Mouse (Mus musculus) adipocyte (in vitro differentiated cells): ENCODE results near the gene Espn.
A peak's percentile ranks its signal among the peaks of the same experiment; 100 is the strongest.

ENCODE experiments used
- DNase-seq: peaks from one replicate; pipeline ENCODE4 v3.0.0-alpha.2; 2016; ENCODE audit warnings: low spot score

The Espn gene

DNA sequence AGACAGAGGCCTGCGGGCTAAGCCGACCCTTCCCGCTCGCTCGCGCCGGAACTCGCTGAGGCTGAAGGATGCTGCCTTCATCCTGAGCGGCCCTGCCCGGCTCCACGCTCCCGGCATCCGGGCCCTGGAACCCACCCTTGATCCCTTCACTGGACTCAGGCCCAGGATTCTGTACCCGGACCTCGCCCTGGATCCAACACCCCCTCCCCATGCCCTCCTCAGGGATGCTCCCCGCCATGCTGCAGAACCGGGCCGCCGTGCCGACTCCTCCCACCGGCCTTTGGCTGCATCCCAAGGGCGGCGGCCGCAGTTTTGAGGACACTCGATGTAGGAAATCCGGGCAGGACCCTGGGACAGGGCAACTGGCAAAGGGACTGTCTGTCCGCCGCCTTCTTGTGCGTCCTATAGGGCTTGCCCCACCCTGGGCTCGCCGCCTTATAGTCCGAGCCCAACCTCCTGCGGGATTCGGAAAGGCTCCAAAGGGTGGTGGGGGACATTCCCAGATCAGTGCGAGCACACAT, 26.2 kb upstream of the Espn start:
- DNase-seq: no peak

DNA sequence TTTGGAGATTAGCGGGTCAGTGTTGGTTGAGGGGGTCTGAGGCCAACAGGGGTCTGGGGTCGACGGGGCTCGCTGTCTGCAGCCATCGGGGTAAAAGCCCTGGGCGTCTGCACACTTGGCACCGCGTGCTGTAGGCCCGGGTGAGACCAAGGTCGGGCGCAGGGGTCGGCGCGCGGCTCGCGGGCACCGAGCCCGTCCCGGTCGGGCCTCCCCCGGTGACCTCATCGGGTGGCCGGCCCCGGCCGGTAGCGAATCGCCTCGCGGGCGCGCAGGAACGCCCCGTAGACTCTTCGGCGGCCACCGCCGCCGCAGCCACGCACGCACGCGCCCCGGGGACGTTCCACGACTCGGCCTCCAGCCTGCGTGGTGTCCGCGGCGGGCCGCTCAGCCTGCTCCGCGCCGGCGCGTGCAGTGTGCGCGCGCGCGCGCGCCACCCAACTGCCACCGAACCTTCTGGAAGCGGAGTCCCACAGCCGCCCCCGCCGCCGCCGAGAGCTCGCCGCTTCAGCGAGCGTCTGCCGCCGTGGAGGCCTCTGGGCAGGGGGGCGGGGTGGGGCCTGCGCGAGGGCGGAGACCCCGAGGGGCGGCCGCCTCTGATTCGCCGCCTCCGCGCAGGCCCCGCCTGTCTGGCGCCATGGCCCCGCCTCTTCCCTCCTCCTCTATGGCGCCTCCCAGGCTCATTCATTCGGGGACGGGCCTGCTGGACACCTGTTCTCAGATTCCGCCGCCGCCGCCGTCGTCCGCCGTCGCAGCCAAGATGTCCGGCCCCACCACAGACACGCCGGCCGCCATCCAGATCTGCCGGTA, 25.6 kb upstream of the Espn start, which contains the start of gene Acot7:
TSS of gene Acot7 (plus strand) at position 598 of the 807 bp plus-strand sequence.
- peak; percentile 84 for DNase-seq

DNA sequence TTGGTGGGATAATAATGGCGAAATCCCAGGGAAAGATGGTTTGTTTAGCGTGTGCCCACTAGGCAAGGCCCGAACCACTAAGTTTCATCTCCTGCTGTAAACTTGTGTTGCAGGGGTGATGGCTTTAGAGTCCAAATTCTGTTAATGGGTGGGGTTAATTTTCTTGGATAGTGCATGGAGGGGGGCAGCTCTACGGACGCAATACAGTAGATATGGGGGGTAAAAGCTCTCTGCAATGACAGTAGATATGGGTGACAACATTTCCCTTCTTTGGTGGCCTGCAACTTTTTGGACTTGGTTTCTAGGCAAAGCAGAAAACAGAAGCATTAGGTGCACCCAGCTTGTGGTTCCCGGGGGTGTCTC, 25.0 kb upstream of the Espn start:
- DNase-seq: no peak

DNA sequence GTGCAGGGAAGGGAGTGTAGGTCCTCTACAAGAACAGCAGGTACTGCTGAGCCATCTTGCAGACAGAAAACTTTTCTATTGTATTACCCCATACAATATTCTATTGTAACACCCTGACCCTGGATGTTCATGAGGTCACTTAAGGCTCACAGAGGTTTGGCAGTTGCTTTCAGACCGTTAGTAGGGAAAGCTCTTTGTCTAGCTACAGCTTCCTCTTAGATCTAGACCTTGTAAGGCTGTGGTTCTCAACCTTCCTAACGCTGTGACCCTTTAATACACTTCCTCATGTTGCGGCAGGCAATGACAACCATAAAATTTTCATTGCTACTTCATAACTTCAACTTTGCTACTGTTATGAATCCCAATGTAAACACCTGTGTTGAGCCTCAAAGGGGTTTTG, 24.5 kb upstream of the Espn start:
- DNase-seq: no peak

DNA sequence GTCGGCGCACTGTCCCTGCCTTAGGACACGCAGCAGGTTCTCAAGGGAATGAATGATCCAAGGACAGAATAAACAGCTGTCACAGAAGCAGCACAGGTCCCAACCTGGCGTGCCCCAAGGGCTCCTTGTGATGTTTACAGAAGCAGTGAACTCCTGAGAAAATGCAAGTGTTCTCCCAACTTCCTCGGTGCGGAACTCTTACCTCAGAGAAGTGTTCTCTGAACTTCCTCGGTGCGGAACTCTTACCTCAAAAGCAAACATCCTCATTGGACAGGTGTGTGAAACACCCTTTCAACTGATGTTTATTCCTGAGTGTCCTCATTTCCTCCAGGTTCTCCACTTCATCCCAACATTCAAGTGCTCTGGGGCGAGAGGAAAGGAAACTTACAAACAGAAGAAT, 21.8 kb upstream of the Espn start:
- DNase-seq: no peak

DNA sequence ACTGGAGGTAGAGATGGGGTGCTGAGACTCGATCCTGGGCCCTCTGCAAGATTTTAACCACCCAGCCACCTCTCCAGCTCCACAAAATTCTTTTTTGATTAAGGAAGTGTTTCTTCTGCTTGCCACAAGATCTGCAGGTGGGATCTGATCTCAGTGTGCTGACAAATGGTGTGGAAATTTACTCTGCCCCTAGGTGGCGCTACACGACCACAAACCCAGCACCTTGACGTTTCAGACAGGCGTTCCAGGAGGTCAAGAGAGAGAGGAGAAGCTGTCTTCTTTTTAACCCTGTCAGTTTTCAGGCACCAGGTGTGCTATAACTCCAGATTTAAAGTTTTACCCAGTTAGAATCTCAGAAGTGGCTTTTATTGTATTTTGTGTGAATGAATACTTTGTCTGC, 20.9 kb upstream of the Espn start:
- peak; percentile 78 for DNase-seq

DNA sequence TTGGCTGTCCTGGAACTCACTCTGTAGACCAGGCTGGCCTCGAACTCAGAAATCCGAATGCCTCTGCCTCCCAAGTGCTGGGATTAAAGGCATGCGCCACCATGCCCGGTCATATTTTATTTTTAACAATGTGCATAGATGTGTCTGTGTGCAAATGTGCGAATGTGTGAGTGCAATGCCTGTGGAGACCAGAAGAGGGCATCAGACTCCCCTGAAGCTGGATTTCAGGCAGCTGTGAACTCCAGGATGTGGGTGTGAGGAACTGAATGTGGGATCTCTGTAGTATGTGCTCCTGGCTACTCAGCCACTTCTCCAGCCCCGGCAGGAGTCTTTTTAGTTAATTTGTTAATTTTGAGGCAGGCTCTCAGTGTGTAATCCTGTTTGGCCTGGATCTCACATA, 19.4 kb upstream of the Espn start:
- DNase-seq: no peak

DNA sequence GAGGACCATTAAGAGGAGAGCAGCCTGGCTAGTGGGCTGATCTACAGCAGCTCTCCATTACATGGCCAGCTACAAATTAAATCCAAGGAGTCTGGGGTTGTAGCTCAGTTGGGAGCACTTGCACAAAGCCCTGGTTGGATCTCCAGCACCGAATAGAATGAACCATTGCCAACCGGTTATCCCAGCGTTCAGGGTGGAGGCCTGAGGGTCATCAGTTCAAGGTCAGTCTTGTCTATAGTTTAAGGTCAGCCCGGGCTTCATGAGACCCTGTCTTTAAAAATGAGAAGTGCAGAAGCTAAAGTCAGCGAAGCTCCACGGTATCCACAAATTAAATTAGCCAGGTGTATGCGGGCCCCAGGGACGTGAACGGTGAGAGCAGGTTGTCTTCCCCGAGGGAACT, 18.1 kb upstream of the Espn start:
- no peak for DNase-seq

DNA sequence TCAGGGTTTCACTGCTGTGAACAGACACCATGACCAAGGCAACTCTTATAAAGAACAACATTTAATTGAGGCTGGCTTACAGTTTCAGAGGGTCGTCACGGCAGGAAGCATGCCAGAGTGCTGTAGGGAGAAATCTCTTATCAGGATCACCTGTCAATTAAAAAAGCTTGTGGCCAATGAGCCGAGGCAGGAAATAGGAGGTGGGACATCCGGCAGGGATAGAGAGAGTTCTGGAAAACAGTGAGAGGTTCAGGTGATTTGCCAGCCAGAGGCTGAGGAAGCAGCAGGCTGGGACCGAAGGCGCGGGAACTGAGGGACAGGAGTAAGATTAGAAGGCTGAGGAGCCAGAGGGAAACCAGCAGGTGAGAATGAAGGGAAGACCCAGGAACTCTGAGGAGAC, 16.9 kb upstream of the Espn start:
- no peak for DNase-seq

DNA sequence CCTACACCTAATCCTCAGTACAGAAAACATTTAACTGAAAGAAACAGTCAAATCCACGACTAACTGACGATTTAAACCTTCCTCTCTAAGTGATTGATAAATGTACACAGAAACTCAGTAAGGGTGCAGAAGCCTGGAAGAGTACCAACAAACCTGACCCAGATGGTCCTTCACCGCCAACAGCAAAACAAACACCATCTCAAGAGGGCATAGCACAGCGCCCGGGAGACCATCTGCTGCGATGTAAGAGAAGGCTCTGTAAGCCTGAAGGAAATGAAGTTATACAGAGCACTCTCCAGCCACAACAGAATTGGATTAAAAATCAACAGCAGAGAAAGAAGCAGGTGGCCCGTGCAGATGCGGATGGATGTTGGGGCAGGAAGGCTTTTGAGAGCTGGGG, 15.9 kb upstream of the Espn start:
- DNase-seq: no peak

DNA sequence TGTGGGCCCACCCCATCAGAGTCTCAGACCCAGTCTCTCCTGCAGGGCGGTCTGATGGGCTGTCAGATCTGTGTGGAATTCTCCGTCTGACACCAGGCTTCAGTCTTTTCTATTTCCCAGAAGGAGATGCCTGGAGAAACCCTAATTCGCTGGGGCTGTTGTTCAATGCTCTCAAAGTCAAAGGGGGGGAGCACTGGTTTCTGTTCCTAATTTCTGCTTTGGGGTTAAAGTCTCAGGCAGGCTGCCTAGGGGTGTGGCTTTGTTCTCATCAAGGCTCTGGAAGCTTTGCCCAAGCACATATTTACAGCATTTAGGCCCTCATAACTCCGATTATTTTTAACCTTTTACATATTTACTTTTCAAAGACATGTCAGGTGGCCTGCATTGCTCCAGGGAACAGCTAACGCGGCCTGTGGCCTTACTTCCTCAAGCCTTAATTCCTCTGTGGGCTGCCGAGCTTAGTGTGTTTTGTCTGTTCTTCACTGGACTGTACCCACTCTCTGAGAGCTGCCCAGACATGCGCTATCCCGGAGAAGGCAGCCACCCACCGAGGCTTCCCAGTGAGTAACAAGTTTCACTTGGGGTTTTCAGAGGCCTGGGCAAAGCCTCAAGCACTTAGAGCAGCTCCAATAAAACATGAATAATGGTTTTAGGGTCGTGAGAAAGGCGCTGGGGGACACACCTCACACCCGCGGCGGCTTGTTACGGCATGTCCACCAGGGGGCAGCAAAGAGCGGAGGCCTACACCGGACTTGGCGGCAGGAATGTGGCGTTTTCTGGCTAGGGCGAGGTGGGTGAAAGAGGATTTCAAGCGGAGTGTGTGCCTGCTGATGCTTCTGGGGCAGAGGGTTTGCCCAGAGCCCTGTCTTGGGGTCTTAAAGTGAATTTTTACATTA, 13.1 kb upstream of the Espn start:
- no peak for DNase-seq

DNA sequence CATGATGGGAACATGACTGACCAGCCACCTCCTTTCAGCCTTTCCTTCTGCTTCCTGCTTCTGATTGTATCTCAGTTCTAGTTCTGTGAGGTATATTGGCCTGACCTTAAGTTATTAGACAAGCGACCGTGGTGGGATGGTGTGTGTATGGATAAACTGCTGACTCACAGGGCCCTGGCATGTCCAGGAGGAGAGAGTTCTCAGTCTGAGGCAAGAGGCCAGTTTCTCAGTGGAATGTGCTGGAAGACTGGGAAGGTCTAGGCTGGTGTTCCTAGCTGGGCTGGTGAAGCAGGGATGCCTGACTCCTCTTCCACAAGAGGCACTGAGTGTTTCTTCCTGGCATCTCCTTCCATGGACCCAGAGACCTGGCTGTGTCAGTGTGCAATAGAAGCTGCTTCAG, 10.6 kb upstream of the Espn start:
- peak; percentile 26 for DNase-seq

DNA sequence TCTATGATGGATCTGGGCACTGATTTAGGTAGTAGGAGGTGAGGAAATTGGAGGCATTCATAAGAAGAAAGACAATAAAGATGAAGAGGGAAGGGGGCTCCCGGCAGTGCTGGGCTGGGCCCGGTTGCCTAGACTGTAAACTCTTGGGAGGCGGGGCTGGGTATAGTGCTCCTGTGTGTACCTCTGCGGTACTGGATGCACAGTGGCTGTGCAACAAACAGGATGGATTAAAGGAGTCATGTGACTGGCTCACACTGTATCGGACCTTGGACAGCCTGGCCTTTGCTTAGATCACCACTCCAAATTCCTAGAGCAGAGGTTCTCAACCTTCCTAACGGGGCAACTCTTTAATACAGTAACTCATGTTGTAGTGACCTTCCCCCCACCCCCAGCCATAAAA, 9.4 kb upstream of the Espn start:
- no peak for DNase-seq

DNA sequence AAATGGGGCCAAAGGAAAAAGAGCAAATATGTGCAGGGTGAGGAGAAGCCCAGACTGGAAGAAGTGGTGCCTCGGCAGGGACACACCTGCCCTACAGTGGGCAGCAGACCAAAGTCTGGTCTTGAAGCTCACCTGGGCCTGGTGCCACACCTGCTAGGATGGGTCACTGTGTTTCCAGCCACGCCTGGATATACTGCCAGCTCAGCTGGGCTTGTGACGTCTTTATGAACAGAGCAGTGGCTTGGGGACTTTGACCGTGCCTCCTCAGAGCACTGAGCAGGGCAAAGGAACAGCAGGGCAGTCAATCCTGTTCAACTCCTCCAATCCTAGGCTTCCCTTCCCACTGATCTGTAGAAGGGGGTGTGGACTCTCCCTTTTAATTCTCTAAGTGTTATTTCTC, 8.6 kb upstream of the Espn start:
- DNase-seq: no peak

DNA sequence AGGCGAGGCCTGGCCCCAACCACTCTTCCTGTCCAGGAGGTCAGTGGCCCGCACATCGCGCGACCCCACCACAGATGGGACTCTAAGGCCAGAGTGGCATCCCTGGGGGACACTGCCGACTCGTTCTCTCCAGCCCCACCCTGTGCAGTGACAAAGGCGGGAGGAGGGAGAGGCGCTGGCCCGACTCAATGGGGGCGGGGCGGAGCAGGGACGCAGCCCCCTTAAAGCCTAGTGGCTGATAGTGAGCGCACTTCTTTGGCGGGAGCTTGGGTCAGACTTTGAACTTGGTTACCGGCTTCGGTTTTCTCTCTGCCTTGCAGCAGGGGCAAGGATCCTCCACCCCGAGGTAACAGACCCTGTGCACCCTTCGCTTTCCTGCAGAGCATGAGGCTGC, 7.1 kb upstream of the Espn start:
- DNase-seq: no peak

DNA sequence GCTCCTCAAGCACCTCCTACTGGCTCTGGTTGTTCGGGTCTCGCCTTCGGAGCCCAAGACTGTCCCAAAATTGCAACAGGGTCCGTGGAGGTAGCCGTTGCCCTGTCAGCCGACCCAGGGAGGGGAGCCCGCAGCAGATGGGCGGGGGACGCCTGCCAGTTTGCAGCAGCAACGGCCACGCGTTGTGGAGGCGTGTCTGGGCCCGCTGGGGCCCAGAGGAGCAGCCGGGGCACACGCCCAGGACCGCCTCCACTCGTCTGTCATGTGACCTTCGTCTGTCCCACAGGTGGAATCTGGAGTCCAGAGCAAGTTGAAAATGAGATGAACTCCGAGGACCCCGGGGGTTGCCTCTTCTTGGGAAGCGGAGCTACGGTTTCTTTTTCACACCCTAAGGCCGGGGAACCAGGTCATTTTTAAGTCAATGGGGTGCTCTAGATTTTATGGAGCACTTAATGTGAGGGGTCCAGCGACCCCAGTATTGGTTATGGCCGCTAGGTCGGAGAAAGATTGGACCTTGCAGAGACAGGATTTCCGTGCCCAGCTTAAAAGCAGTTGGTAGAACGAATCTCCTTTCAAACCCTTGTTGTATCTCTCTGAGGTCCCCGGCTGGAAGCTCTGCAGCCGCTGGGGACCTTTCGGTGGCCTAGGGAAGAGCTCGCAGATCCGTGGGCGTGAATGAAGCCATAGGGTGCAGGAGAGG, 6.6 kb upstream of the Espn start, which contains the start of gene Hes2:
TSS of gene Hes2 (plus strand) at position 283 of the 700 bp plus-strand sequence.
- DNase-seq: no peak

DNA sequence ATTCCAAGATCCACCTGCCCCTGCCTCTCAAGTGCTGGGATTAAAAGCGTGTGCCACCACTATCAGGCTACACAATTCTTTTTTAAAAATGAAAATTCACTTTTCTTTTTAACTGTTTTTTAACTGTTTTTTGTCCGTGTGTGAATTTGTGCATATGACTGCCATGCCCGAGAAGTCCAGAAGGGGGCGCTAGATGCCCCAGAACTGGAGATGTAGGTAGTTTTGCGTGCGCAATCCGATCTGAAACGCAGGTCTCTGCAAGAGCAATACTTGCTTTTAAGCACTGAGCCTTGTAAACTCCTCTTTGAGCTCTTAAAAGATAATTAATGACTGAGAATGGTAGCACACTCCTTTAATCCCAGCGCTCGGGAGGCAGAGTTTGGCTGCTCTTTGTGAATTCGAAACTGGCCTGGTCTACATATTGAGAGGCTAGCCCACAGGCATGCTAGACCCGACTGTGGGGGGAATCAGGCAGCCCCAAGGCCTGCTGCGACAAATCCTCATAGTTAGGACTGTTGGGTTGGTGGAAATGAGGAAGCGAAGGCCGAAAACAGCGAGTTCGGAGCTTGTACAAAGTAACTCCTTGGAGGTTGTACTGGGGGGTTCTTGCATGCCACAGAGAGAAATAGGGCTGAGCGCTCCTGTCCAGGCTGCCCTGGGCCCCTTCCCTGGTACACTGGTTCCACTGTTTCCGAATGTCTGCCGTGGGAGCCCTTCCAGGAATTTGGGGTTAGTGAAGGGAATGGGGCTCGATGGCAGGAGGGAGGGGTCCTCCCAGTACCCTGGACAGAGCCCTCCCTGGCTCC, 5.8 kb upstream of the Espn start:
- DNase-seq: no peak

DNA sequence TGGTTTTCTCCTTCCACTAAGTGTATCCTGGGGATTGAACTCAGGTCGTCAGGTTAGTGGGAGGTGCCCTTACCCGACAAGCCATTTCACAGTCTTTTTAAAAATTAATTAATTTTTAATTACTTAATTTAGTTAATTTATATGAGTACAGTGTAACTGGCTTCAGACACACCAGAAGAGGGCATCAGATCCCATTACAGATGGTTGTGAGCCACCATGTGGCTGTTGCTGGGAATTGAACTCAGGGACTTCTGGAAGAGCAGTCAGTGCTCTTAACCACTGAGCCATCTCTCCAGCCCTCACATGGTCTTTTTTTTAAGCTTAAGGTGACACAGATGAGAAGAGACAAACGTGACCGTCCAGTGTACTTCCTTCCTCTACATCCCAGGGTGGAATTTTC, 2.8 kb upstream of the Espn start:
- DNase-seq: no peak

DNA sequence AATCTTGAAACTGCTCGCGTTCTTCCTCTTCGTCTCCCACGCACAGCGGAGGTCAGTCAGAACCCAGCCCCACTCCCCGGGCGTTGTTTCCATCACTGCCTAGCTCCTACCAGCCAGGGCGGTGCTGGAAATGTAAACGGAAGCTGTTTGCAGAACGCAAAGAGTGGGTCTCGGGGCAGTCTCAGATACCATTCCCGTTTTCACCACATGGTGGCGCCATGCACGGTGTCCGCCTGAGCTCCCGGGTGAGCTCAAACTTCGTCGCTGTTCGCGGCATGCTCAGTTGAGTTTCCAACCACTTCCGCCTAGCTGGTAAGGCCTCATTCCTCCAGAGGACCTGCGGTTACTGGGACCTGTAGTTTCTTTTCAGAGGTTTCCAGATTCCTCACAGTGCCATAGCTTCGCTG, 1.6 kb upstream of the Espn start:
- DNase-seq: peak; percentile 36

DNA sequence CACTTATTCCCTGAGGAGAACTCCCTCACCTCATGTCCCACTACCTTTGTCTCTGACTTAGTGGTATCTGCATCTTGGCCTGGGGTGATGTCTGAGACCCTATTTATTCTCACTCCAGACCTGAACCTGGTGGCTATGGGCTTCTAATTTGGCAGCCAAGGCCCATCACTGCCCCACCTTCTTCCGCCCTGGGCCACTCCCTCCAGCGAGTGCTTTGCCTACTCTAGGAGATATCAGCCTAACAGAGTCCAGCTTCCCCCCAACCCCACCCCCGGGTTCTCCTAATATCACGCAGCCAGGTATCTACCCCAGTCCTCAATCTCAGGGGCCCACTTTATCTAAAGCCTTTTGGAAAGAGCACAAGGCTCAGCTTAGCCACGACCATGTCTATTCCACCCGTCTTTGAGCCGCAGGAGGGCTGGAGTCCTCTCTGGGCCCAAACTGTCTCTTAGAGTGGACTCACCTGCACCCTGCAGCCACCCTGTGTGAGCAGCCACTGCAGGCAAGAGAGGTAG, 663 bp downstream of the Espn start:
- DNase-seq: no peak

DNA sequence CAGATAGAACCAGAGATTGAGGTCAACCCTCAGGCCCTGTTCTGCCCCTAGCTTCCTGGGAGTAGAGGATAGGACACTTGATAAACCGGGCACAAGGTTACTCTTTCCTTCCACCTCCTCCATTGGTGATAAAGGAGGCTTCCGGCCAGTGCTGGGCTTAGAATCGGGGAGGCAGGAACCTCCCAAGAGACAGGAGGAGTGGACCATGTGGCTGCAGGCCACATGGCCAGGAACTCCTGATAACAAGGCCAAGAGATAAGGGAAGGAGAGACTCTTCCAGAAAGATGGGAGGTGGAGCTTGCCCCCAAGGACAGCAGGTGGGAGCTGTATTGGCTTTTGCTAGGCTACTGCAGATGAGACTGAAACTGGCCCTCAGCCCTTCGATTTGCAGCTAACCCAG, 1.6 kb downstream of the Espn start:
- DNase-seq: no peak
